Mouse (Mus musculus) ovary, postnatal 10 days (tissue): ENCODE data around the gene Plekhm3.

Experiments used
- DNase-seq: peaks from one replicate; pipeline ENCODE4 v3.0.0; 2022; ENCODE audit warnings: low spot score

Gene Plekhm3

DNA sequence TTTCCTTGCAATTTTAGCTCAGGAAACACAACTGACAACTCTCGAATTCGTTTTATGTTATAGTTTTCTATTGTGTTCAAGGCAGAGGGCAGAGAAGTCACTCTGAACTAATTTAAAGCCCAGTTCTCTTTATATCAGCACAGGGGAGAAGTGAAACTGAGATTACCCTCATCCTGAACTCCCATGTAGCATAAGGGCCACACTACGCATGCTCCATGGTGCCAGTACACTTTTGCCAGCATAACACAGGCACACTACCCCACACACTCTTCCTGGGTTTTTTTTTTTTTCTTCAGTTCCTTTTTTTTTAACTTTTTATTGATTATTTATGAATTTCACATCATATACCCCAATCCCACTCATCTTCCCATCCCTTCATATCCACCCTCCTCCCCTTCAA, 28.1 kb downstream of the Plekhm3 start:
- no peak for DNase-seq

GRCm38 (mm10) chr1:64927437-64928274, 29.0 kb downstream of the Plekhm3 start:
- DNase-seq, result no peak

- DNase-seq, result no peak
These were observed 31.0 kb downstream of the Plekhm3 start for GRCm38 (mm10) chr1:64925594-64925993.

DNA sequence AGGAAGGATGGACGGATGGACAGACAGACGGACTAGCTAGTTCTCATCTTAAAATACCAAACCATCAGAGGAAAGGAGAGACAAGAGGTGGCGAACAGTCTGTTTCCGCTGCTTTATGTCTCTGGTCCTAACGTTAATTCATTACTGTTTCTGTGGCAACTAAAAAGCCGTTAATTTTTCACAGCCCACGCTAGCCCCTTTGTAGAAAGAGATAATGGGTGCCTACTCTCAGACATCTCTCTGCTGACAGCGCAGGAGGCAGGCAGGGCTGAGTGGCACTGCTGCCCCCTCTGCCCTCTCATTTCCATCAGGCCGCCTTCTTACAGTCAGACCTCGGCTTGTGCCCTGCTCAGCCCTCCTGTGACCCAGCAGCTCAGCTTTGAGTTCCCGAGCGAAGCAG, 32.3 kb downstream of the Plekhm3 start:
- DNase-seq, result no peak

DNA sequence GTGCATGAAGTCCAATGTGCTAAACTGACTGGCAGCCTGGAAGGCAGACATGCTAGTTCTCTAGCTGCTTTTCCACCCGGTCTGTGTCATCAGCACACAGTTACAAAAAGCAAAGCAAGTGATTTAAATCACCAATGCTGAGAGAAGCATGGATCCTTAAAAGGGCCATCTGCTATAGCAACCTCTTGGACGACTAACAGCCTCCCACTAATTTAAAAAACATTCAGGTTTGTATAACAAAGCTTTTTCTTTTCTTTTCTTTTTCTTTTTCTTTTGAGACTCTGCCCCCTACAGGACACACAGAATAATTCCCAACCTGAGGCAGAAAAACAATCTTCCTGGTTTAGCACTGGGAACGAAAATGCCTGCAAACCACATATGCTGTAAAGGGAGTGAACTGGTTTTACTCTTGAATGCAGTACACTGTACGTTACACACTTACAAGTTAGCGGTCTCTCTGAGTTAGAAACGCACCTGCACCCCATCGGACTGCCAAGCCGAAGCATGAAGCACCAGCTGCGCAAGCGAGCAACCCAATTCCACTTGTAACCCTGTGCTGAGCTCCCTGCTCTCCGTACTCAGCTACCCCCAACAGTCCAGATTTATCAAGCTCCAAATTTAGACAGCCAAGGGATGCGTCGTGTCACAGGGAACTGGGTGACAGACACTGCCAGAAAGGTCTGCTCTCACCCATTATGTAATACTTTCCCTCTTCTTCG, 37.7 kb downstream of the Plekhm3 start:
- no peak for DNase-seq

- no peak for DNase-seq
These were observed 38.7 kb downstream of the Plekhm3 start for GRCm38 (mm10) chr1:64917966-64918365.

DNA sequence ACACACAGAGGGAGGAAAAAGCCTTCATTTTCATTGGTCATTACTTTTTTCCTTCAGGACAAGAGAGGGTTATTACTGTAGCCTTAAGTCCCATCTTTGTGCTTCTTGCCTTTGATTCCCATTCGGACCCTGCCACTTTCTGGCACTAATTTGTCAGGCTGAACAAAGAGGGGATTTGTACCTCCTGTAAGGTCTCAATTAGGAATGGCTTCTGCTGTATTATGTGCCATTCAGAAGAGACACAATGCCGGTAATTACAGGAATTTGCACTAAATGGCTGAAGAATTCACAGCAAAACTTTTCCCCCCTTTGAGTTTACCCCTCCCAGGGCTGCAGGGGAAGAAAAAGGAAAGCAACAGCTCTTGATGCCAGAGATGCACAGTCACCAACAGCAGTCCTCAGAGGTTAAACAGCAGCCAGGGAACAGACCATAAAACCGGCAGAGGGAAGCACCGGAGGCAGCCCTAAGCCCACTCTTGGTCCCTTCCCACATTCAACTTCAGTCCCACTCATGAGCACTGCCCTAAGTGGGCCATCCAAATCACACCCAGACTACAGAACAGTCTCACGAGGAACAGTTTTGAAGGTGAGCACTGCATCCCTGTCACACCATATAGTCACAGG, 39.6 kb downstream of the Plekhm3 start:
- DNase-seq, result no peak

- DNase-seq, result no peak
These were observed 42.3 kb downstream of the Plekhm3 start for GRCm38 (mm10) chr1:64914356-64914755.

GRCm38 (mm10) chr1:64907740-64908139, 48.9 kb downstream of the Plekhm3 start:
- no peak for DNase-seq

GRCm38 (mm10) chr1:64906226-64906625, 50.4 kb downstream of the Plekhm3 start:
- DNase-seq, result no peak

- DNase-seq, result no peak
These were observed 53.2 kb downstream of the Plekhm3 start for GRCm38 (mm10) chr1:64903415-64903814.

DNA sequence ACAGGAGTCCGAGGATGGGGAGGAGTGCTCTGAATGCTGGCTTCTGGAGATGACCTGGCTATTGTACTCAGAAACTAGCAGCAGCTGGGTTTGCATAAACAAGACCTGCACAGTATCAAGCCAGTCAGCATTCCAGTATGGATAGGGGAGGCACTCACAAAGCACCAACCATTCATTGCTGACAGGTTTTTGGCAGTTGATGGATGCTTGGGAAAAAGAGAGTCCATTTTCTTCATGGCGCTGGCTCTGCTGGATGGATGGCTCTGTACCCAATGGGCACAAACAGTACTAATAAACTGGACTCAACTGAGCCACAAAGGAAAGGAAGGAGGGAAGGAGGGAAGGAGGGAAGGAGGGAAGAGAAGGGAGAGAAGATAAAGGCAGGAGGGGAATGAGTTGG, 53.8 kb downstream of the Plekhm3 start:
- DNase-seq, result no peak

GRCm38 (mm10) chr1:64899763-64900162, 56.9 kb downstream of the Plekhm3 start:
- DNase-seq, result no peak

DNA sequence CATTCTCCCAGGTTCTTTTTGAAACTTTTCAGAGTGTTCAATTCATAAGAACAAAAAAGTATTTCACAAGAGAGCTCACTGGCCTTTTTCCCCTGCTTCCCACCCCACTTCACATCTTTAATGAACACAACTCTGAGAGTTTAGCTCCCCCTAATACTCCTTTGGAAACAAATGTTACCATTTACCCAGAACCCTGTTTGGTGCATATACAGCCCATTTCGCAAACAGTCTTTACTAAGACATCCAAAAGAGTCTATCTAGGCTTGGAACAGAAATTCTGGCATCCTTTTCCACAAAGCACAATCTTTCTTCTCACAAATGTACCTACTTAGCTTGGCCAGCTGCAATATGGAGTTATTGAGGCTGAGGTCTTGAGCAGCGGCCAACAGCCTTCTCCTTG, 59.1 kb downstream of the Plekhm3 start:
- DNase-seq, result no peak

DNA sequence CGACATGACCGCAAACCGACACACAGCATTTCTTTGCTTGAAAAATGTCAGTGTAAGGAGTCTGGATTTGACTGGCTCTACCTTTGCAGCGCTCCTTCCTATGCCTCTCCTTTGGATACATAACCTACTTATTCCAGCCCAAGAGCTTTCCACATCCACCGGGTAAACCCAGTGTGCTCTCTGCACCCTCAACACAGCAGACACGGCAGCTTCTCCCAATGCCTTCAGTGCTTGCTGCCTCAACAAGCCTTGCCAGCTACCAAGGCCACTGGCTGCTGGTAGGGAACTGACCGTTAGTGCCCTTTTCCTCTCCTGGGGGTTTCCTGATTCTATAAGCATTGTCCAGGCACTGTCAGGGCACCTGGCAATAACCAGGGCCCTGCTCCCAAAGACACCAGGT, 62.8 kb downstream of the Plekhm3 start:
- no peak for DNase-seq

DNA sequence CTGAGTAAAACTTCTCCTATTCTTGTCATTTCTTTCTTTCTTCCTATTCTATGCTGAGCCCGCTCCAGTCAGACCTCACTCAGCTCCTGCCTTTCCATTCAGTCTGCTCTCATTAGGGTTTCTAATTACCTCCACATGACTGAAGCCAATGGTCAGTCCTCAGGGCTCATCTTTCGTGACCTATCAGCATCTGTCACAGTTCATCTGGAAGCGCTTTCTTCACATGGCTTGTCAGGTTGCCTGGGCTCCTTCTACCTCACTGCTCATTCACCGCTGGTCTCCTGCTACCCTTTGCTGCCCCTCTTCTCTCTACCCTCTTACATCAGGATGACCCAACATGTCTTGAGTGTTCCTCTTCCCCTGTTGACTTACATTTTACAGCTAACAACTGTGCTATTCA, 65.3 kb downstream of the Plekhm3 start:
- no peak for DNase-seq

DNA sequence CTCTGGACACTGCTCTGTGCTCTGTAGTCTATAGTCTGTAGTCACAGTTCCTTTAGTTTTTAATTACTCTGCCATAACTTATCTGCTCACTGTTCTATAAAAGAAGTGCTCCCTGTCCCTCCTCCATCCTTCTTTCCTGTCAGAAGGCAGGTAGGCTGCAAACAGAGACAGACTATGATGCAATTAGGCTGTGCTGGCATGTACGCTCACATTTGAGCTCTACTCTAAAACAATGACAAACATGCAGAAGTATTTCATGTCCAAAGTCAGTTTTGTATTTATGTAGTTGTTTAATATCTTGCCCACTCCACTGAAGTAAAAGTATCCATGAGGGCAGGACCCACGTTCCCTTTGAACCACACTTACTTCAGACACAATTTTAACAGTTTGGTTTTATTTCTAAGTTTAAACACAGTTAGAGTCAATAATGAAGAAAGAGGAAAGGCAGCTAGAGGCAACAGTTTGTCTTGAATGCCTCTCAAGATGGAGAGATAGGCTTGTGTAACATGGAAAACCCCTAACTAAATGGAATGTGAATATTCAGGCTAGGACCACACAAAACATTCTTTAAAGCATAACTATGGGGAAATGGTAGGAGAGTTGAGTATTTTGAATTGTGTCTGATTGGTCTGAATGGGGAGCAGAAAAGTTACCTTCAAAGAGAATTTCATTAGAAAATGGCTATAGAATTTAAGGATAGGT, 69.0 kb downstream of the Plekhm3 start:
- no peak for DNase-seq

DNA sequence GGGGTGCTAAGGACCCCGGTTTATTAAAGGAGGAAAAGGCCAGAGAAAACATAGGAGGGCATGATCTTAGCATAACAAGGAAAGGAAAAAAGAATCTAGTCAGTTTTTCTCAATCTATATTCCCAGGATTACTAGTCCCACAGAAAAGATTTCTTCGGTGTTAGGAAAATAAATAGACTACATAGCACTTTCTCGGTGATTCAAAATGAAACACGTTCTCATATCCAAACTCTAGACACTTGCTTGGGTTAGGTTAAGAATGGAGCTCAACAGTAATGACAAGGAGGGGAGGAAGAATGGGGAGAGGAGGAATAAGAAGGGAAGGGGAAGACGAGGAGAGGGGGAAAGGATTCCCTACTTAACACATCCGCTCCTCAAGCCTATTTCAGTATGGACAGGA, 69.9 kb downstream of the Plekhm3 start:
- DNase-seq, result no peak

DNA sequence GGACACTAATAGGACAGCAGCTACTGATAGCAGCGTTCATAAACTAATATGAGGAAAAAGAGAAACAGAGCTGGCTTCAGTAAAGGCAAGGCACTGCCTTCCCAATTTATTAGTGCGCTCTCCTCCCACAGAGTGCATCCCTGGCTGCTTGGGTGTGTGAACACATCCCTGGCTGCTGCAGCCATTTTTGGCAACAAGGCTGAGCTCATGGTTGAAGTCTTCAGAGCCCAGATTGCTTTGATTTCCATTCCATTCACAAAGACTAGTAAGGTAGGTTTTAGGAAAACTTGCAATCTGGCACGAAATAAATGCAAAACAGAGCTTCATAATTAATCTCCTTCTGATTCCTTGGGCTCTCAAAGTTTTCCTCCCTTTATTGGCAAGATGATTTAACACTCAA, 71.3 kb downstream of the Plekhm3 start:
- DNase-seq, result no peak

DNA sequence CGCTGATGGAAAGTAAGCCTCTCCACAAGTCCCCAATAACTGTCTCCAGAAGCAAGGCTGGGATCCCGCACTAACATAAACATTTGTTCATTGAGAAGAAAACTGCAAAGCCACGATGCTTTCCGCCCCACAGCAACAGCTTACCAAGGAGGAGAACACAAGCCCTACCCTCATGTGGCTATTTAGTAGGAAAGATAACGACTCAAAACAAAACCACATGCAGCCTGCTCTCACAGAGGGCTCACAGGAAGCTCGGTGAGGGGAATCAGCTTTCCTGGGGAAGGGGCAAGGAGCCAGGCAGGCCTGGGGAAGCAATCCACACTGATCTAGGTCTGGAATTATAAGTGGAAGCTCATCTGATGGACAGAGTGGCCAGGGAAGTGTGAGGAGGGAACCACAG, 72.6 kb downstream of the Plekhm3 start:
- no peak for DNase-seq

DNA sequence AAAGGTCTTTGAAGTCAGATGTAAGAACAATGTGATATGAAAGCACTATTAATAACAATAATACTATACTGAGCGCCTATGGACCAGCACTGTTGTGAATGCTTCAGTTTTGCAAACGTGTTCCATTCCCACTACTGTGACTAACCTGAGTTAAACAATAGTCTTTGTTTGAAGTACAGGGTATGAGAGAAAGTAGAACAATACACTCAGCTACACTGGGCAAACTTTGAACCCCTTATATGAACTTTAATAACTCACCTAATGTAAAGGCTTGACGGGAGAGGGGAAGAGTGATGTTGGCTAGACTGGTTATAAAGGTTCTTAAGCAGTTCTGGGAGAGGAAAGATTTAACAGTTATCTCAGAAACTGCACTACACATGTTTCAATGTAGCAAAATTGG, 76.0 kb downstream of the Plekhm3 start:
- no peak for DNase-seq

GRCm38 (mm10) chr1:64878795-64879240, 77.8 kb downstream of the Plekhm3 start:
- no peak for DNase-seq
